Mouse (Mus musculus) liver, embryonic 14.5 days (tissue): ENCODE measurements around the gene Slc28a2.

Source experiments
- CTCF ChIP-seq: IDR thresholded peaks from 2 replicates; pipeline ENCODE4 v1.5.1; 2016; ENCODE audit warnings: antibody characterized with exemption, low read depth, control low read depth
- EP300 ChIP-seq: IDR thresholded peaks from 2 replicates; pipeline ENCODE4 v1.6.1; 2016; ENCODE audit warnings: antibody characterized with exemption, low read depth

- TF ChIP-seq EP300 = no peak
- no peak for TF ChIP-seq CTCF
Measured at GRCm38 (mm10) chr2:122476585-122476984, 50.3 kb downstream of the Slc28a2 start.
